Mouse (Mus musculus) cerebellum, postnatal 10 days (tissue): ENCODE results near the gene Hsd17b14.

ENCODE experiments used
- DNase-seq, 2 experiments: peaks; one replicate each; pipeline ENCODE4 v3.0.0; 2021; ENCODE audit warnings: mixed read lengths in 2 of 2

Gene Hsd17b14

GRCm38 (mm10) chr7:45567780-45568516 lies 13.3 kb downstream of the Hsd17b14 start:
- peak; percentile 94 to 95 for DNase-seq

- DNase-seq: peak in 1 of 2 experiments; percentile 12
Measured at GRCm38 (mm10) chr7:45568601-45569473, 14.1 kb downstream of the Hsd17b14 start.

- DNase-seq: peak; percentile 90 to 92
Measured at GRCm38 (mm10) chr7:45570103-45570741, 15.5 kb downstream of the Hsd17b14 start, which contains the start of gene Bcat2. Gene Bcat2 (plus strand): TSS chr7:45570153.

- DNase-seq: no peak
Measured at GRCm38 (mm10) chr7:45571966-45572365, 17.3 kb downstream of the Hsd17b14 start.

GRCm38 (mm10) chr7:45573954-45574353 lies 19.3 kb downstream of the Hsd17b14 start:
- DNase-seq: no peak

GRCm38 (mm10) chr7:45574472-45575379 lies 20.0 kb downstream of the Hsd17b14 start:
- DNase-seq: no peak

GRCm38 (mm10) chr7:45585923-45586322 lies 31.2 kb downstream of the Hsd17b14 start:
- no peak for DNase-seq

- DNase-seq: no peak
Measured at GRCm38 (mm10) chr7:45587631-45588592, 33.2 kb downstream of the Hsd17b14 start.

- DNase-seq: peak; percentile 96 to 97
Measured at GRCm38 (mm10) chr7:45589173-45589572, 34.5 kb downstream of the Hsd17b14 start.

GRCm38 (mm10) chr7:45589898-45590297 lies 35.2 kb downstream of the Hsd17b14 start:
- no peak for DNase-seq

GRCm38 (mm10) chr7:45590874-45591273 lies 36.2 kb downstream of the Hsd17b14 start:
- peak in 1 of 2 experiments; percentile 32 for DNase-seq

GRCm38 (mm10) chr7:45591880-45592279 lies 37.2 kb downstream of the Hsd17b14 start:
- DNase-seq: no peak

GRCm38 (mm10) chr7:45593118-45593815 lies 38.6 kb downstream of the Hsd17b14 start:
- peak; percentile 76 to 81 for DNase-seq

GRCm38 (mm10) chr7:45595176-45595575 lies 40.5 kb downstream of the Hsd17b14 start:
- no peak for DNase-seq

- DNase-seq: no peak
Measured at GRCm38 (mm10) chr7:45596107-45596506, 41.4 kb downstream of the Hsd17b14 start.

- no peak for DNase-seq
Measured at GRCm38 (mm10) chr7:45597013-45597412, 42.3 kb downstream of the Hsd17b14 start.

- DNase-seq: peak in 1 of 2 experiments; percentile 35
Measured at GRCm38 (mm10) chr7:45597527-45597926, 42.8 kb downstream of the Hsd17b14 start.

- no peak for DNase-seq
Measured at GRCm38 (mm10) chr7:45598960-45599879, 44.5 kb downstream of the Hsd17b14 start.

- no peak for DNase-seq
Measured at GRCm38 (mm10) chr7:45605704-45606289, 51.1 kb downstream of the Hsd17b14 start.
